Mouse (Mus musculus) CD4-positive naive resting alpha-beta T cell, adult 57 days (primary cell): ENCODE measurements around the gene Ranbp3l. TPM values are rescaled to one million over a fixed set of nuclear protein-coding genes. Genes with fewer than 3 reads are reported as not detected.

Source experiments
- total RNA-seq: library from RNA; stranded (reverse); gene quantifications from one replicate; pipeline ENCODE4 v1.2.4, GENCODE M21; 2023

The Ranbp3l gene
- total RNA-seq = not detected

GRCm38 (mm10) chr15:8967573-8968228, at the start of gene Ranbp3l:
Ranbp3l (plus strand) TSS chr15:8967949.

GRCm38 (mm10) chr15:9070912-9071555, 103.3 kb downstream of the Ranbp3l start, which contains the start of gene Nadk2:
Nadk2 (plus strand) TSS chr15:9071260.

Other genes with a start within 250 kb of the Ranbp3l start
- gene Nadk2, start 103.3 kb downstream of the Ranbp3l start, total RNA-seq = 13.2 TPM
- 10.1 TPM for gene Lmbrd2, start 172.6 kb downstream of the Ranbp3l start, total RNA-seq
- 3.4 TPM for gene Skp2, start 187.5 kb downstream of the Ranbp3l start, total RNA-seq